Mouse (Mus musculus): ENCODE data around the gene Ppp4r3a. TPM values are rescaled to one million over a fixed set of nuclear protein-coding genes. Genes with fewer than 3 reads are reported as not detected.

Ppp4r3a gene
- polyA plus RNA-seq, 1 experiment from 2014 or later, result 33.8 TPM

DNA sequence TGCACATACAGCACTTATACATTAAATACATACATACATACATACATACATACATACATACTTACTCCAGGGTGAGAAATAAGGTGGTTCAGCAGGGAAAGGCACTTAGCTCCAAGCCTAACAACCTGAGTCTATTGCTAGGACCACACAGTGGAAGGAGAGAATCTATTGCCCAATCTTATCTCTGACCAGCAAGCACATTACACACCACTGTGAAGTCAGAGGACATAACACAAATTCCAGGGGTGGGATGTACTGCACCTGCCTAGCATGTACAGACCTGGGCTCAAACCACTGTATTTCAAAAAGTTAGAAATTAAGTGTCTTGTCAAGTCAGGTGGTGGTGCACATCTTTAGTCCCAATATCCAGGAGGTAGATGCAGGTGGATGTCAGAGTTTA lies 5.5 kb downstream of the Ppp4r3a start:
- Histone ChIP-seq H3K36me3 (ENCODE audit: control insufficient read depth, insufficient read depth, low read length) (peaks cover 28% of the 10 kb centered on the region; the same call in 1 of the 2 replicates), H3K27ac (replicated peaks in 1 of 2; ENCODE audit: control insufficient read depth in 1 of 2, insufficient read depth in 1 of 2, low read depth in 2 of 2, low read length in 2 of 2) (no peak overlapping the region), H3K9me3 (ENCODE audit: control insufficient read depth, low read length) (no peaks in the 10 kb centered on the region), H3K9ac (ENCODE audit: low read length) (no peak overlapping the region), H3K4me1 (ENCODE audit: control insufficient read depth in 2 of 2, insufficient read depth in 2 of 2, low read length in 2 of 2) (peaks cover 0 to 20% of the 10 kb centered on the region in 2 experiments; a peak in 2 of 4 replicates), H3K4me2 (ENCODE audit: low read length) (no peak overlapping the region), H3K27me3 (ENCODE audit: control insufficient read depth, insufficient read depth, low read length) (no peaks in the 10 kb centered on the region), H3K4me3 (ENCODE audit: control insufficient read depth in 1 of 2, insufficient read depth in 1 of 2, low read depth in 1 of 2, low read length in 2 of 2) (no peak overlapping the region)
- ATAC-seq (ENCODE audit: insufficient number of reproducible peaks, insufficient read depth, low FRiP score, low read depth), result no peak

DNA sequence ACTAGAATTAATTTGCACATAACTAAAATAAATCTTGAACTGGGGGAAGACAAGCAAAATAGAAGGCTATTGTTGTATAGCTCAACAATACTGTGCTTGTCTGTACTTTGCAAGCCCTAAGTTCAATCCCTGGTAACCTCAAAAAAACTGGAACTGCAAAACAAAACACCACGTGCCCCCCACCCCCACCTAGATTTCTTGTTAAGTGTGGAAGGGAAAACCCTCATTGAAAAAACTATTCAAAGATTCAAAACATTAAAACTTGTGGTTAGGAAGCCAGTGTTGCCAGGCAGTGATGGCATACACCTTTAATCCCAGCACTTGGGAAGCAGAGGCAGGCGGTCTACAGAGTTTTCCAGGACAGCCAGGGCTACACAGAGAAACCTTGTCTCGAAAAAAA lies 8.1 kb downstream of the Ppp4r3a start:
- H3K36me3 ChIP-seq (ENCODE audit: control insufficient read depth, insufficient read depth, low read length), result peaks cover 21% of the 10 kb centered on the region; the same call in 1 of the 2 replicates
- no peak overlapping the region for H3K27ac ChIP-seq (replicated peaks in 1 of 2; ENCODE audit: control insufficient read depth in 1 of 2, insufficient read depth in 1 of 2, low read depth in 2 of 2, low read length in 2 of 2)
- 75% methylated on average over 3 of the region's 3 CpGs for WGBS
- no peaks in the 10 kb centered on the region for H3K27me3 ChIP-seq (ENCODE audit: control insufficient read depth, insufficient read depth, low read length)
- H3K4me2 ChIP-seq (ENCODE audit: low read length), result no peak overlapping the region
- no peaks in the 10 kb centered on the region for H3K9me3 ChIP-seq (ENCODE audit: control insufficient read depth, low read length)
- H3K9ac ChIP-seq (ENCODE audit: low read length), result no peak overlapping the region
- no peak overlapping the region for H3K4me3 ChIP-seq (ENCODE audit: control insufficient read depth in 1 of 2, insufficient read depth in 1 of 2, low read depth in 1 of 2, low read length in 2 of 2)
- ATAC-seq (ENCODE audit: insufficient number of reproducible peaks, insufficient read depth, low FRiP score, low read depth), result no peak
- peaks cover 0 to 11% of the 10 kb centered on the region in 2 experiments; a peak in 2 of 4 replicates for H3K4me1 ChIP-seq (ENCODE audit: control insufficient read depth in 2 of 2, insufficient read depth in 2 of 2, low read length in 2 of 2)

DNA sequence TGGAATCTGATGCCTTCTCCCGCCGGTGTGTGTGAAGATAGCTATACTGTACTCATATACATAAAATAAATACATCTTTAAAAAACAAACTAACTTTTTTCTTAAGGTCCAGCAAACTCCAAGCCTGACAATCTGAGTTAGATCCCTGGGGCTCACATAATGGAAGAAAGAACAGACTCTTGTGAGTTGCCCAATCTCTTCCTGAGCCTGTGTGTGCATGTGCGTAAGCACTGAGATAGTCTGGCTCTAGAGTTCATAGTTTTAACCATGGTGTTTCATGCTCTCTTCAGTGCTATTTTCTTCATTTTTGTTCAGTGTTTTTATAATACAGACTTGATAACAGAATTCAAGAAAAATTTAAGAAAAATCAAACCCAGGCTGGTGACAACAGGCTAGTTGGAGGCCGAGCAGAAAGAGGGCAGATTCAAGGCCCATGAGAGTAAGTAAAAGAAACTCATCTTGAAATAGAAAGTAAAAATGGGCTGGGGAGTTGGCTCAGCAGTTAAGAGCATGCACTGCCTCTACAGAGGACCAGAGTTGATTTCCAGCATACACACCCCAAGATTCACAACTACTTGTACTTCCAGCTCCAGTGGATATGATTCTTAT lies 8.6 kb downstream of the Ppp4r3a start:
- H3K4me3 ChIP-seq (ENCODE audit: control insufficient read depth in 1 of 2, insufficient read depth in 1 of 2, low read depth in 1 of 2, low read length in 2 of 2), result no peak overlapping the region
- H3K4me2 ChIP-seq (ENCODE audit: low read length), result no peak overlapping the region
- no peaks in the 10 kb centered on the region for H3K9me3 ChIP-seq (ENCODE audit: control insufficient read depth, low read length)
- peaks cover 0 to 11% of the 10 kb centered on the region in 2 experiments; a peak in 2 of 4 replicates for H3K4me1 ChIP-seq (ENCODE audit: control insufficient read depth in 2 of 2, insufficient read depth in 2 of 2, low read length in 2 of 2)
- WGBS, result 86% methylated on average over 4 of the region's 4 CpGs
- no peaks in the 10 kb centered on the region for H3K27me3 ChIP-seq (ENCODE audit: control insufficient read depth, insufficient read depth, low read length)
- no peak overlapping the region for H3K9ac ChIP-seq (ENCODE audit: low read length)
- H3K27ac ChIP-seq (replicated peaks in 1 of 2; ENCODE audit: control insufficient read depth in 1 of 2, insufficient read depth in 1 of 2, low read depth in 2 of 2, low read length in 2 of 2), result no peak overlapping the region
- no peak for ATAC-seq (ENCODE audit: insufficient number of reproducible peaks, insufficient read depth, low FRiP score, low read depth)
- peaks cover 16% of the 10 kb centered on the region; the same call in 1 of the 2 replicates for H3K36me3 ChIP-seq (ENCODE audit: control insufficient read depth, insufficient read depth, low read length)

- H3K9me3 ChIP-seq (ENCODE audit: control insufficient read depth, low read length), result no peaks in the 10 kb centered on the region
- no peak for ATAC-seq (ENCODE audit: insufficient number of reproducible peaks, insufficient read depth, low FRiP score, low read depth)
- H3K27ac ChIP-seq (replicated peaks in 1 of 2; ENCODE audit: control insufficient read depth in 1 of 2, insufficient read depth in 1 of 2, low read depth in 2 of 2, low read length in 2 of 2), result no peak overlapping the region
- H3K9ac ChIP-seq (ENCODE audit: low read length), result no peak overlapping the region
- H3K36me3 ChIP-seq (ENCODE audit: control insufficient read depth, insufficient read depth, low read length), result peaks cover 37% of the 10 kb centered on the region
- H3K4me2 ChIP-seq (ENCODE audit: low read length), result no peak overlapping the region
- H3K4me1 ChIP-seq (ENCODE audit: control insufficient read depth in 2 of 2, insufficient read depth in 2 of 2, low read length in 2 of 2), result peaks cover 0 to 13% of the 10 kb centered on the region in 2 experiments; a peak in 2 of 4 replicates
- 75% methylated on average over 1 of the region's 1 CpGs for WGBS
- H3K4me3 ChIP-seq (ENCODE audit: control insufficient read depth in 1 of 2, insufficient read depth in 1 of 2, low read depth in 1 of 2, low read length in 2 of 2), result no peak overlapping the region
- no peaks in the 10 kb centered on the region for H3K27me3 ChIP-seq (ENCODE audit: control insufficient read depth, insufficient read depth, low read length)
These were observed 13.7 kb downstream of the Ppp4r3a start for GRCm38 (mm10) chr12:101069813-101070212.

- H3K4me1 ChIP-seq (ENCODE audit: control insufficient read depth in 2 of 2, insufficient read depth in 2 of 2, low read length in 2 of 2), result peaks cover 0 to 13% of the 10 kb centered on the region in 2 experiments; a peak in 2 of 4 replicates
- no peaks in the 10 kb centered on the region for H3K9me3 ChIP-seq (ENCODE audit: control insufficient read depth, low read length)
- no peak for ATAC-seq (ENCODE audit: insufficient number of reproducible peaks, insufficient read depth, low FRiP score, low read depth)
- H3K27ac ChIP-seq (replicated peaks in 1 of 2; ENCODE audit: control insufficient read depth in 1 of 2, insufficient read depth in 1 of 2, low read depth in 2 of 2, low read length in 2 of 2), result peak overlapping the region in 1 of 2 experiments; percentile 12; a peak in 1 of 4 replicates
- no peak overlapping the region for H3K9ac ChIP-seq (ENCODE audit: low read length)
- no peaks in the 10 kb centered on the region for H3K27me3 ChIP-seq (ENCODE audit: control insufficient read depth, insufficient read depth, low read length)
- no peak overlapping the region for H3K4me2 ChIP-seq (ENCODE audit: low read length)
- no peak overlapping the region for H3K4me3 ChIP-seq (ENCODE audit: control insufficient read depth in 1 of 2, insufficient read depth in 1 of 2, low read depth in 1 of 2, low read length in 2 of 2)
- peaks cover 67% of the 10 kb centered on the region for H3K36me3 ChIP-seq (ENCODE audit: control insufficient read depth, insufficient read depth, low read length)
- 88% methylated on average over 1 of the region's 1 CpGs for WGBS
These were observed 17.2 kb downstream of the Ppp4r3a start for GRCm38 (mm10) chr12:101066329-101066728.

- no peaks in the 10 kb centered on the region for H3K27me3 ChIP-seq (ENCODE audit: control insufficient read depth, insufficient read depth, low read length)
- H3K4me1 ChIP-seq (ENCODE audit: control insufficient read depth in 2 of 2, insufficient read depth in 2 of 2, low read length in 2 of 2), result no peaks in the 10 kb centered on the region
- H3K4me2 ChIP-seq (ENCODE audit: low read length), result no peak overlapping the region
- no peak overlapping the region for H3K4me3 ChIP-seq (ENCODE audit: control insufficient read depth in 1 of 2, insufficient read depth in 1 of 2, low read depth in 1 of 2, low read length in 2 of 2)
- H3K36me3 ChIP-seq (ENCODE audit: control insufficient read depth, insufficient read depth, low read length), result peaks cover 73% of the 10 kb centered on the region
- no peaks in the 10 kb centered on the region for H3K9me3 ChIP-seq (ENCODE audit: control insufficient read depth, low read length)
- H3K9ac ChIP-seq (ENCODE audit: low read length), result no peak overlapping the region
- no peak for ATAC-seq (ENCODE audit: insufficient number of reproducible peaks, insufficient read depth, low FRiP score, low read depth)
- H3K27ac ChIP-seq (replicated peaks in 1 of 2; ENCODE audit: control insufficient read depth in 1 of 2, insufficient read depth in 1 of 2, low read depth in 2 of 2, low read length in 2 of 2), result no peak overlapping the region
These were observed 43.5 kb downstream of the Ppp4r3a start for GRCm38 (mm10) chr12:101039956-101040355.

DNA sequence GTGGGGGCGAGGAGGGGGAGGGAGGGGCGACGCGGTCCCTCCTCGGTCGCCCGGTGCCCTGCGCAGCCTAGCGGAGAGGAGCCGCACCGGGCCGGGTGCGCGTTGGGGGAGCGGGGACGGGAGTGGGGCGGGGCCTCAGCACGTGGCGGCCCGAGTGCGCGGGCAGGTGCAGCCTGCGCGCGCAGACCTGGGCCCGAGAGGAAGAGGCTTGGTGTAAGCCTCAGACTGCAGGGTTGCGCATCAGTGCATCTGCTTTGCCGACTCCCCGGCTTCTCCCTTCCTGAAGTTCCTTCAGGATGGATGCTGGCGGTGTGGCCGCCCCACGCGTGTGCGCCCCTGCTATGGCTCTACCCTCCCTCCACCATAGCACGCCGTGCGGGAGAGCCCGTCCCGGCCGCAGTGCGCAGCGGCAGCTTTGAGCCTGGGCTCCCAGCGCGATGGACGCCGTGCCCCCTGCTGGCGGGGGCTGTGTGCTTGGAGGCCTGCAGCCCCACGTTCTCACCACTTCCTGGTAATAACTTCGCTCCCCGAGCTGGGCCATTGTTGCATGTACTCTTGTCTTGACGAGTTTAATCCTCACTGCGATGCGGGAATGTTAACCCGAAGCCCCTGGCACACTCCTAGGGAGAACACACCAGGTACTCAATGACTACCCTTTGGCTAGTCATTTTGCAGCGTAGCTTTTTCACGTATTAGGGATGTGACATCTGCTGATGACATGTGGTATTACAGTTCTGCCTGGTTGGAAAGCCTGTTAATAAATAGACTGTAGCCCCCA lies 54.4 kb downstream of the Ppp4r3a start, which contains the start of gene Ccdc88c:
TSS of gene Ccdc88c (minus strand) at position 103 of the 778 bp plus-strand sequence.
- peaks cover 39% of the 10 kb centered on the region for H3K27me3 ChIP-seq (ENCODE audit: control insufficient read depth, insufficient read depth, low read length)
- WGBS, result under 1% methylated on average over 53 of the region's 56 CpGs
- peaks cover 2 to 8% of the 10 kb centered on the region in 2 experiments; a peak in 3 of 4 replicates for H3K4me1 ChIP-seq (ENCODE audit: control insufficient read depth in 2 of 2, insufficient read depth in 2 of 2, low read length in 2 of 2)

More for the DNA sequence above, 54.4 kb downstream of the Ppp4r3a start, which contains the start of gene Ccdc88c:
- Histone ChIP-seq H3K9ac (ENCODE audit: low read length) (peak within 1 kb of the TSS; percentile 78), H3K4me3 (ENCODE audit: control insufficient read depth in 1 of 2, insufficient read depth in 1 of 2, low read depth in 1 of 2, low read length in 2 of 2) (peak within 1 kb of the TSS; percentile 53 to 71), H3K36me3 (ENCODE audit: control insufficient read depth, insufficient read depth, low read length) (no peaks in the 10 kb centered on the region), H3K27ac (replicated peaks in 1 of 2; ENCODE audit: control insufficient read depth in 1 of 2, insufficient read depth in 1 of 2, low read depth in 2 of 2, low read length in 2 of 2) (peak within 1 kb of the TSS in 1 of 2 experiments; percentile 43; a peak in 1 of 4 replicates), H3K4me2 (ENCODE audit: low read length) (peak within 1 kb of the TSS; percentile 96), H3K9me3 (ENCODE audit: control insufficient read depth, low read length) (peaks cover 3% of the 10 kb centered on the region; the same call in 1 of the 2 replicates)
- ATAC-seq (ENCODE audit: insufficient number of reproducible peaks, insufficient read depth, low FRiP score, low read depth), result peak; percentile 83
